Mouse (Mus musculus) forelimb bud, embryonic 11.5 days (tissue): ENCODE data around the gene Borcs5.
"Not testable (repeated sequence)": the region's sequence is repeated elsewhere in the genome, so short reads cannot be mapped to it uniquely, and the experiment has no call there.

Experiments
- DNase-seq: peaks from one replicate; pipeline ENCODE4 v3.0.0-alpha.2; 2012; ENCODE audit warnings: low read depth, low spot score

The Borcs5 gene

DNA sequence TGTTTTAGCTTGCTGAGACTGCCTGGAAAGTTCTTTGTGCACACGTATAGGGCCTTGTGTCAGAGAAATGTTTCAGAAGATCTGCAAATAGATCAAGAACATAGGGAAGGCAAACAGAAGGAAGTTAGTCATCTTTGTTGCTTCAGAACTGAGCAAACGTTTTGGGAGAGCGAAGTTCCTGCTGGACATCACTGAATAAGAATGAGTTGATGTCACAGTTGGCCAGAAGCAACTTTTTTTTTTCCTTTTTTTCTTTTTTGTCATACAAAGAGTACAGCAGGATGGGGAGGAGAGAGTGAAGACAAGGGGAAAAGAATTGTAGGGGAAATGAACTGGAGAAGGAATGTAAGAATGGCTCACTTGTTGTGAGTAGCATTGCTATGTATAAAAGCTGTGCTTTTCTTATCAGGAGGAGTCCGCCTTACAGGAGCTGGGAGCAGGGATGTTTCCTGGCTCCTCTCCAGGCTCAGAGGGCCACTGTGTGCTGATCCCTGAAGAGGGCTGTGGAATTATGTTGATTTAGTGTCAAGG lies 31.6 kb downstream of the Borcs5 start:
- no peak for DNase-seq

DNA sequence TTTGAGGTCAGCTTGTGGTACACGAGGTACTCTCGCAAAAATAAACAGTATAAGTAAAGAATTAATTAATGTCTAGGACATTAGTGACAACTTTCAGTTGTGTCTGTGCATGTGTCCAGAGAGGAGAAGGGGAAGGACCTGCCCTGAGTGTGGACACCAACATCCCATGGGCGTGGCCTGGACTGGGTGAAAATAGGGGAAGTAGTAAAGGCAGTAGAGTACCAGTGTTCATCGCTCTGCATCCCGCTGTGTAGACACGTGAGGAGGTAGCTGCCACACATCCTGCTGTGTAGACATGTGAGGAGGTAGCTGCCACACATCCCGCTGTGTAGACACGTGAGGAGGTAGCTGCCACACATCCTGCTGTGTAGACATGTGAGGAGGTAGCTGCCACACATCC lies 34.4 kb downstream of the Borcs5 start:
- DNase-seq: not testable (repeated sequence)

DNA sequence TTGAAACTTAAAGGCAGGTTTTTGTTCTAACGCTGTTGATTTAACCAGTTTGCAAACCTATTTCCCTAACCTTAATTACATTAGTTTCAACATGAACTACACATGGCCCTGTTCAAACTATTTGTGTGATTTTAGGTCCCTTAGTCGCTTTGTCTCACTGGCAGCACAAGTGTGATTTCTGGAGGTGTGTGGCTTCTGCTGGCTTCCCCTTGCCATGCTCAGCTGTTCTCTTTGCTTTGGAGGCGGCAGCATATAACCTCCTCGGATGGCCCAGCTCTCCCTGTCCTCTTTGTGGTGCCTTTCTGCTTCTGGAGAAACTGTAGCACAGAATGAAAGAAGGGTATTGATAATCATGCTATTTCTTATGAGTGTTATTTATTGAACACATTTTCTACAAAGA lies 38.2 kb downstream of the Borcs5 start:
- DNase-seq: no peak

DNA sequence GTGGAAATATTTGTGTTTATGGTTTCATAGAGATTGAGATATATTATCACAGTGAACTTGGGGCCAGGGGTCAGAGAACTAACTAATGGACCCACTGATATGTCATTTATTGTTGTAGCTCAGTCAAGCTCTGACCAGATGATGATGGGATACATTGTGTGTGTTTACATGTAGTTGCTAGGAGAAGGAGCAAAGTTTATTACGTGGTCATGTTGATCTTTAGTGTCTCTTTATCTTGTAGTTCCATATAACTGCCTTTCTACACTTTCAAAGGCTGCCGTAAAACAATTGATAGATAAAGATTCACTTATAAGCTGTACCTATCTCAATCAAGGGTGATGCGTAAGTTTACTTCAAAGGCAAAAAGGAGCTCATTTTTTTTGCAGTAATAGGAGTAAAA lies 38.7 kb downstream of the Borcs5 start:
- no peak for DNase-seq

DNA sequence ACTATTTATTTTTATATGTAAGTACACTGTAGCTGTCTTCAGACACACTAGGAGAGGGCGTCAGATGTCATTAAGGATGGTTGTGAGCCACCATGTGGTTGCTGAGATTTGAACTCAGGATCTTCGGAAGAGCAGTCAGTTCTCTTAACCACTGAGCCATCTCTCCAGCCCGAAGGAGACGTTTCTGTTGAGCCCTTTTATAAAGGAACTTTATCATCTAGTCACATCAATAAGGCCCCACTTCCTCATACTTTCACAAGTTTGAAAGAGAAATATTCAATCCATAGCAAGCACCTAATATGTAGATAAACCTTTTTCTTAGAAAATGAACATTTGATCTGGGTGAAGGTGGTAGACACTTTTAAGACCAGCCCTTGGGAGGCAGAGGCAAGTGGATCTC lies 40.0 kb downstream of the Borcs5 start:
- DNase-seq: not testable (repeated sequence)

DNA sequence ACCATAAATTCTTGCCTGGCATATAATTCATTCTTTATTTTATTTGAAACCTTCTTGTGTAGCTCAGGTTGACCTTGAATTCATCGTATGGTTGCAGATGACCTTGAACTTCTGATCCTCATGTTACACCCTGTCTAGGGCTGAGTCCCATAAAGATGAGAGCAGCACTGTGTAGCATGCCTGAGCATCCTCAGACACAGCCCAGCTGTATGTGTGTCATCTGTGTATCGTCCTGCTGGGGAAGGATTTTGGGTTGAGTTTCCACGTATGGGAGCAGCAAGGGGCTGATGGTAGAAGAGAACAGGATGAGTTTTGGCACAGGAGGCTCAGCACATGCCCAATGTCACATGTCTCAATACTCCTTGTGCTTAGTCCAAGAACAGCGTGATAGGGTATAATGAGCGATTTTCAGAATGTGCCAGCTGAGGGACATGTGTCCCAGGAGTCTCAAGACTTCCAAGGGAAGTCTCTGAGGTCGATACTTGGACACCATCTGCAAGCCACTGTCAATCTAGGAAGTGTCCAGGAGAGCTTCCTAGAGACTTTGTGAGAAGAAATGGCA lies 45.1 kb downstream of the Borcs5 start:
- no peak for DNase-seq

DNA sequence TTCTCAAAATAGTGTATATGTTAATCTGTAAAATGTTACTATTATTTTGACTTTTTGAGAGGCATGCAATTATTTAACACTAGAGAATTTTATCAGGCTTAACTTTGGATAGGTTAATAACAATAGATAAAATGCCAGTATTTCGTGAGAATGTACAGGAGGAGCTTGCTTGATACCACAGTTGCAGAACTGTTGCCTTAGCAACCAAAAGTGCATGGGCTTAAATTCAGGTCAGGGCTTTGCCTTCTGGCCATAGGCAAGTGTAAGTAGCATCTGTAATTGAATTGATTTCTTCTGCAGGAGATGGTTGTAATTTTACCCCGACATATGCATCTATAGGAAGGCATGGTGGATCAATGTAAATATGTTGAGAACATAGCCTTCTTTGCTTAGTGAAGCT lies 45.7 kb downstream of the Borcs5 start:
- no peak for DNase-seq

DNA sequence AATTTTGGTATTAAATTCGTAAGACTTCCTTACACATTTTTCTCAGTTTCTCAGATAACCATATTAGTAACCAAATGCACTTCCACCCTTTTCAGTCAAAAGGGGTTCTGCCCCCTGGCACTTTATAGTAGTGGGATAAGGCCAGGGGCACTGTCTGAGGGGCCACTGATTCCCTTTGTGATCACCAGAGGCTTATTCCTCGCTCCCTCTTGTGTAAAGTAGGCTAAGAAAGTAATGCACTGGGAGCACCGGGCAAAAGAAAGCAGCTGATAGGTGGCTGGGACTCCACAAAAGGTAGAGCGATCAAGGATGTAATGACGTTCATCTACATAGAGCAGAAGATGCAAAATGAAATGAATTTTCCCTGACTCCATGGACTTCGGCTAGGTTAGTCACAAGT lies 46.2 kb downstream of the Borcs5 start:
- DNase-seq: no peak

DNA sequence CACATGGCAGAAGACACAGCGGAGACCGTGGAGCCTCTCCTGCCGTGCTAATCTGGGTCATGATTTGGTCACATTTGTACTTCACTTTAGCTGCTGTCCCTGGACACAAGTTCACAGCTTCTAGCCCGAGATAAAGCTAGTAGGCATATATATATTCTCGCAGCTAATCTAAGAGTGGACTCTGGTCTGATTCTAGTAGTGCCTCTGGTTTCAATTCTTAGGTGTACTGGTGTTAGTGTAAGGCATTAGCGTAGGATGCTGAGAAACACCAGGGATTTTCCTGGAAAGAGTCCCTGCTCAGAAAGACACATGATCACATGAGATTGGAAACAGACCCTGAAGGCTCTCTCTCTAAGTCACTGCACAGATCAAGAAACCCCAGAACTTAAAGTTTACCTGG lies 55.2 kb downstream of the Borcs5 start:
- DNase-seq: no peak

DNA sequence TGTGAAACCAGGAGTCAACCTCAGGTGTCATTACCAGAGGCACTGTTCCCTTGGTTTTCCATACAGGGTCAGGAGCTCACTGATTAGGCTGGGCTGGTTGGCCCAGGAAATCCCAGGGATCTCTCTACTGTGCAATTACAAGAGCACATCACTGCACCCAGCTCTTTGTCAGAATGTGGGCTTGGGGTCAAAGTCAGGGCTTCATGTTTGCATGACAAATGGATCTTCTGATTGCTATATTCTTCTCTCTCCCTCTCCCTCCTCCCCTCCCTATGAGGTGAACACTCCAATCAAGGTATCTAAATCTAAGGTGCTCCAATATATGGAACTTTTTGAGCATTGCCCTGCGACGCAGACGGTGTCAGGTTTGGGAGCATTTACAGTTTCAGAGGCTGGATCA lies 55.7 kb downstream of the Borcs5 start:
- no peak for DNase-seq

DNA sequence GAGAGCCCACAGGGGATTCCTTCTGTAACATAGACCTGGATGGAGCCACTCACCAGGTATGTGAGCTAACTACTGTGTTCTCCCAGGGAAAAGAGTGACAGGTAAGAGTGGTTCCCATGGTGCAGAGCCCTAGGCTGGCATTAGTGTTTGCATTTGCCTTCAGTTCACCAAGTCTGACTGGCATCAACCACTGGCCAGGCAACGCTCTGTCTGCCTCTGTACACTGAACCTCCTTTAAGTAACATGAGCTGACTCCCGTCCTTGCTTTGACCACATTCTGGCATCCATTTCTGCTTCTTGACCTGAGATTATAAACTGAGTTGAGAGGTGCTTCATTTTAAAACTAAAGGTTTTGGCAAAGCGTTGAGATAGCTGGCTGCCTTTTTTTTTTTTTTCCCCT lies 56.3 kb downstream of the Borcs5 start:
- no peak for DNase-seq

DNA sequence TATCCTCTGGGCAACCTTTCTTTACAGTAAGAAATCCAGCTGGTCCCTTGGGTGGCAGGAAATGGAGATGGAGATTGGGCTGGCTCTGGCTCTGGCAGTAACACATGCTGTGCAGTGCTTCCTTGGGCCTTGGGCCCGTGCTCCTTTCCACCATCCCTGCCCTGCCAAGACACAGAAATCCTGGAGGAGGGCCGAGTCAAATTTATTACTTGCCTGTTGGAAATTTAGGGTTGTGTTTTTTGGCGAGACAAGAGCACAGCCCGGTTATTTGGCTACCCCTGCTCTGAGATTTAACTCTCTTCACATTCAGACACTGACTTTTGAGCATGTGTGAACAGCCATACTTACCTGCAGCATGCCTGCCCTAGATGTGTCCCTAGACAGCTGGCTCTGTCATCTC lies 56.8 kb downstream of the Borcs5 start:
- no peak for DNase-seq

DNA sequence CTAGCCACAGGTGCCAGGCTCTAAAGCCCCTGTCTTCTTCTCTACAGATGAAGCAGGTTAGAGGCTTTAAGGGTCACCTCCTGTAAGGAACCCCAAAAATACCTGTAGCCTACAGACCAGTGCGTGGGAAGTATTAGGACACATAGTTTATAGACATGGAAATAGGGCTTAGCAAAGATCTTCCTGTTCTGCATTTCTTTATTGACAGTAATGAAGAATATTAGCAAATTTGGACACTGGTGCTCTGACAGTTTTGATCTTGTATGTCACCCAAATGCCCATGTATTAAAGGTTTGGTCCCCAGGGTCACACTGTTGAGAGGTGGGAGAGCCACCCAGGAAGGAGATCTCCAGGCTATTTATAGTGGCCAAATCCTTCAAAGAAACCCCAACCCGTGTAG lies 57.2 kb downstream of the Borcs5 start:
- DNase-seq: no peak

DNA sequence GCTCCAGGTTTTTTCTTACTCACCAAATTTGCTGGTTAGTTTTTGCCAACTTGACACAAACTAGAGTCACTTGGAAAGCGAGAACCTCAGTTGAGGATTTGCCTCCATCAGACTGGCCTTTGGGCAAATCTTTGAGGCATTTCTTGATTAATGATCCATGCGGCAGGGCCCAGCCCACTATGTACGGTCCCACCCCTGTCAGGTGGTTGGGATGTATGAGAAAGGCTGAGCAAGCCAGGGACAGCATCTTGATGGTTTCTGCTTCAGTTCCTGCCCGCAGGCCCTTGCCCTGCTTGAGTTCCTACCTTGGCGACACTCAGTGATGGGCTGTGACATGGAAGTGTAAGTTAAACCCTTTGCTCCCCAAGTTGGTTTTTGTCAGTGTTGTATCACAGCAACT lies 58.9 kb downstream of the Borcs5 start:
- no peak for DNase-seq

DNA sequence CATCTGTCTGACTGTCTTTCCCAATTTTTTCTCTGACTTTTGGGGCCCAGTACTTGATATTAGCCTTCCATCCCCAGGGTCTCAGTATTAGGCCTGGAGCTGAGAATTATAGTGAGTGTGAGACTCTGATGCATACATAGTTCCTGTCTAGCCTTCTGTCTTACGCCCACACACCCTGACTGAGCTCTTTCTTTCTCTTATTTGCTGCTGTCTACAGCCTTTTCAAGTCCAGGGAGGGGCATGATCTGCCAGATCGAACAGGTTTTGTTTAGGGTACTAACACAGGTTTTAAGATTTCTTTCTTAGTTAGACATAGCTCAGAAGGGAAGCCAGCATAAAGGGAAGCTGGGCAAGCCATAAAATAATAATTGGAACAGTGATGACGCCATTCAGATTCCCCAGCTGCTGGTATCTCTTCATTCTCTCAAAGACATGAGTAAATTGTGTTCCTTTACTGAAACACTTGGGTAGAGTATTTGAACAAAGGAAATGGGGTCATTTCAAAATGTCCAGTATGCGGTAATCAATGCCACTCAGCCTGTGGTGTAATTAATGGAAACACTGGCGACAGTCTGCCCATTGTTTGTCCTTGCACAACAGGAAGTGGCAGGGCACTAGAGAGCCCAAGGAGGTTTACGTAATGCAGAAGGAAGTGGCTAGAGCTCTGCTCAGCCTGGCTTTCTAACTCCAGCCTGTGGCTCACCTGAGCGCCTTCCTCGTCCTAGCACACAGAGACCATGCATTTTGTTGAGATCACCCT lies 61.3 kb downstream of the Borcs5 start:
- DNase-seq: peak; percentile 4

DNA sequence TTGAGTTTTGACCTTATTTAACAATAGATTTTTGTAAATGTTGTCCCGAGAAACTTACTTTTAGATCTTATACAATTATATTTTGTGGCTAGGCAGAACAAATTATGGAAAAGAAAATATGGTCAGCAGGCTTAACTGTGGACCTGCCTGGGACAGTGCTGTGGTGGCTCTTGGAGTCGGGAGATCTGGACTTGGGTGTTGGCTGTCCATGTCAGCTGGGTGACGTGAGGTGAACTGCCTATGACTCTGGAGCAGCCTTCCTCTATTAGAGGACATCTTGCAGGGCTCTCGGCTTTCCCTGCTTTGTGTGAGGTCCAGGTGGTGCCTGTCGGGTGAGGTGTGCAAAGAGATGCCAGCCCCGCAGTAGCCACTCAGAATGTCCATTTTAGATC lies 61.9 kb downstream of the Borcs5 start:
- no peak for DNase-seq

DNA sequence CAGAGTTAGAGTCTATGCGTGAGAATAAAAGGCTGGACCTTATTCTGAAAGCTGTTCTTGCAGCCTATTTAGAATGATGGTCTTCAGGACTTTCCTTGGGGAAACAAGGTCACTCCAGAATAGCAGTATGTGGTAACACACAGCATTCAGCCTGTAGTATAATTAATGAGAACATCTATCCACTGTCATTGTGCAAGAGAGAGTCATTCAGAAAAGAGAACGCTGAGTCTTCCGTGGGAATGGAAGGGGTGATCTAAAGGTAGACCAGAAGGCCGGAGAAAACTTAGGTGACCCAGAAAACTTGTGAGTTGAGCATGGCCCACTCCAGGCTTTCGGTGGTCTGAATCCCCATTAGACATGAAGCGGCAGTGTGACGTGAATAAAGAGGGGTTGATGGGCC lies 62.9 kb downstream of the Borcs5 start:
- no peak for DNase-seq

DNA sequence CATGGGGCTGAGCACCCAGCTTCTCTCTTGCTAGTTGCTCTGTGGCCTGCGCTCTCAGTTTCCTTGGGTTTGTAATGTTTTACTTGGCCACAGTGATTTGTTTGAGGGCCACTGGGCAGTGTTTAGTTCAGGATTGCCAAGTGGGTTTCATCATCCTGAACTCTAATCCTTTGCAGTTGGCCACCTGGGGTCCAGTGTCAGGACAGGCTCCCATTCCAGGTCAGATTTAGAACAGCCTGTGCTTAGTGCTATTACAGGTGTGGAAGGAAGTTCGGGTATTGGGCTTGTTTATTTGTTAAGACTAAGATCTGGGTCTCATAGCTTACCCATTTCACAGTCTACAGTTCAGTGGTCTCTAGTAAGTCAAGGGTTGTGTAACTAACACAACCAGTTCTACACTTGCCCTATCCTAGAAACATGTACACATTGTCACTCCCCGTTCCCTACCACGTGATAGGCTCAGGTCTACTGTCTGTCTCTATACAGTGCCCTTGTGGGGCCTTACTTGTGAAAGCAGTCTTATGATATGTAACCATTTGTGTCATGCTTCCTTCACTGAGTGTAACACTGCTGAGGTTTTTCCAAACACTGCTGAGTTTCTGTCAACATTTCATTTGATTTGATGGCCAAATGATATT lies 63.9 kb downstream of the Borcs5 start:
- DNase-seq: no peak

DNA sequence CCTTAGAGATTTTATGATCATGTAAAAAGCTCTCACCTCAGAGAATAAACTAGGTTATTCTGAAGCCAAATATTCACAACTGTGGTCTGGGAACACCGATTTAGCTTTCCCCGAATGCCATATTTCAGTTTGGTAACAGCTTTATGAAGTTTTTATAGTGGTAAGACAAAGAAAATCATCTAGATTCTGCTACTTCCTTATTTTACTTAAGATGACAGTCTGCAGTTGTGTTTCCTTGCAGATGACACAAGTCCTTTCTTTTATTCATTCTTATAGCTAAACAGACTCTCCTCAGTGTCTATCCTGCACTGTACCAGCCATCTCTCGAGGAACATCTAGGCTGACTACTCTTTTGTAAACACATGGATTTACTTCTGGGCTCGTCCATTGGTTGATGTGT lies 67.2 kb downstream of the Borcs5 start:
- no peak for DNase-seq

DNA sequence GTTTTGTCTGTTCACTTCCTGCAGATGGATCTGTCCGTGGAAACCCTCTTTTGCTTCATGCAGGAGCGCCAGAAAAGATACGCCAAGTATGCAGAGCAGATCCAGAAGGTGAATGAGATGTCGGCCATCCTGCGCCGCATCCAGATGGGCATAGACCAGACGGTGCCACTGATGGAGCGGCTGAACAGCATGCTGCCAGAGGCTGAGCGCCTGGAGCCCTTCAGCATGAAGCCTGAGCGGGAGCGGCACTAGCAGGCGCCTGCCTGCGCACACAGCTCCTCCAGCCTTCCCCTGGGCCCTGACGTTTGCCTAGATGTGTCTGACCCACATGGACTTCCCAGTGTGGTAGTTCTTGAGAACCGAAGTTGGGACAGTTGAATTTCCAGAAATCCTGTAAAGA lies 70.7 kb downstream of the Borcs5 start:
- DNase-seq: no peak

DNA sequence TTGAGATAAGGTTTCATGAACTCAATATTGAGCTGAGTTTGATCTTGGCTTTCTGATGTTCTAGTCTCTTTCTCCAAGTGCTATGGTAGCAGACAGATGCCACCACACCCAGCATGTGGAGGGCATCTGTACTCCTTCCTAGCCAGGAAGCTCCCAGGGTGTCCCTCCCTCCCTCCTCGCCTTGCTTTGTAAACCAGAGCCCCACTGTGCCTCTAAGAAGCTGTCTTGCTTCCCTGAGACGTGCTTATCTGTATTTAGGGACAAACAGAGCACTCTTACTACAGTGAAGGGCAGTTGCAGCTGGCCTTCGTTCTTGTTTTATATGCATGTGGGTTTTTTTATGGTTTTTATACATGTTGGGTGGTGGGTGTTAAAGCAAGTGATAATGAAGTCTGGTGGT lies 74.0 kb downstream of the Borcs5 start:
- no peak for DNase-seq

DNA sequence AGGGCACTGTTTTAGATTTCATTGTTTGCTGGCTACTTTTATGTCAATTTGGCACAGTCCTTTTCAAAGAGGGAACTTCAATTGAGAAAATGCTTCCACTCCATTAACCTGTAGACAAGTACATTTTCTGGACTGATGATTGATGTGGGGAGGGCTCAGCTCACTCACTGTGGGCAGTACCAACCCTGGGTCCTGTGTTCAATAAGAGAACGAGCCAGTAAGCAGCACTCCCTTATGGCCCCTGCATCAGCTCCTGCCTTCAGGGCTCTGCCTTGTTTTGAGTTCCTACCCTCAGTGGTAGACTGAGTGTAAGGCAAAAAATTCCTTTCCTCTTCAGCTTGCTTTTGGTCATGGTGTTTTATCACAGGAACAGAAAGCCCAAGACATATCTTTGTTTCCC lies 74.6 kb downstream of the Borcs5 start:
- DNase-seq: no peak

DNA sequence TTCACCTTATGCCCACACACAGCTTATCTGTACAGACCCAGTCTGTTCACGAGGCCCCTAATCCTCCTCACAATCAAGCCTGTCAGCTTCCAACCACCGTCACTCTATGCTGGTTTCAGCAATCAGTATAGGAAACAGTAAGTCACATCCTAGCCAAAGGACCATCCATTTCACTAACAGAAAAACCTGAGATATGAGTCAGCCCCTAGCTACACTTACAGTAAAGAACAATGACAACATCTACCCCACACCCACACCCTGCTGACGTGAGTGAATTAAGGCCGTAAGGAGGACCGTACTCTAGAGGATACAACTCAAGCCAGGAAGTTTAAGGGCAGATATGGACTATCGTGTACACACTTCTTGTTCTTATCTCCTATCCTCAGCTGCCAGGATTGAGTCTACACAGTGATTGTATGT lies 76.9 kb downstream of the Borcs5 start:
- no peak for DNase-seq
